Mouse (Mus musculus) CD4-positive naive resting alpha-beta T cell, adult 76 days (primary cell): Measurements from ENCODE around the gene Tinf2. TPM values are rescaled to one million over a fixed set of nuclear protein-coding genes. Genes with fewer than 3 reads are reported as not detected.

Experiments used
- total RNA-seq: library from RNA; stranded (reverse); gene quantifications from one replicate; pipeline ENCODE4 v1.2.4, GENCODE M21; 2023

The Tinf2 gene
- 117 TPM for total RNA-seq

GRCm38 (mm10) chr14:55681160-55682117 lies at the start of gene Tinf2:
Gene Tinf2, minus strand, starts transcription at chr14:55681820.

GRCm38 (mm10) chr14:55721700-55722437 lies 40.2 kb upstream of the Tinf2 start, which contains the start of gene Rabggta:
Gene Rabggta, minus strand, starts transcription at chr14:55722263.

GRCm38 (mm10) chr14:55713729-55714122 lies 32.1 kb upstream of the Tinf2 start, which contains the start of gene Tgm1:
Gene Tgm1, minus strand, starts transcription at chr14:55713926.

GRCm38 (mm10) chr14:55671833-55672740 lies 9.5 kb downstream of the Tinf2 start, which contains the start of the genes Gmpr2 and Nedd8:
Gene Gmpr2, plus strand, starts transcription at chr14:55671941.
Gene Nedd8, minus strand, starts transcription at chr14:55672124.

GRCm38 (mm10) chr14:55659960-55660573 lies 21.6 kb downstream of the Tinf2 start, which contains the start of gene Mdp1:
Gene Mdp1, minus strand, starts transcription at chr14:55660508.

GRCm38 (mm10) chr14:55649884-55650283 lies 31.7 kb downstream of the Tinf2 start, which contains the start of gene Tssk4:
Gene Tssk4, plus strand, starts transcription at chr14:55650184.

GRCm38 (mm10) chr14:55643060-55643907 lies 38.3 kb downstream of the Tinf2 start, which contains the start of gene Tm9sf1:
Gene Tm9sf1, minus strand, starts transcription at chr14:55643806.

GRCm38 (mm10) chr14:55637795-55638194 lies 43.8 kb downstream of the Tinf2 start, which contains the start of gene Gm49378:
Gene Gm49378, minus strand, starts transcription at chr14:55637895.

GRCm38 (mm10) chr14:55635523-55636007 lies 46.1 kb downstream of the Tinf2 start, which contains the start of gene Ipo4:
Gene Ipo4, minus strand, starts transcription at chr14:55635957.

Other genes starting within 250 kb of the Tinf2 start
- 19.3 TPM for gene Dhrs4, start 203.1 kb downstream of the Tinf2 start, total RNA-seq
- gene Carmil3, start 191.2 kb downstream of the Tinf2 start, total RNA-seq, result 1.2 TPM
- not detected for gene Cpne6, start 171.4 kb downstream of the Tinf2 start, total RNA-seq
- gene Nrl, start 156.8 kb downstream of the Tinf2 start, total RNA-seq, result not detected
- gene Pck2, start 141.6 kb downstream of the Tinf2 start, total RNA-seq, result 16.6 TPM
- 83.2 TPM for gene Dcaf11, start 121.8 kb downstream of the Tinf2 start, total RNA-seq
- 5.8 TPM for gene A730061H03Rik, start 121.4 kb downstream of the Tinf2 start, total RNA-seq
- not detected for gene Fitm1, start 106.2 kb downstream of the Tinf2 start, total RNA-seq
- gene Psme1, start 103.7 kb downstream of the Tinf2 start, total RNA-seq, result 254 TPM
- 10.6 TPM for gene Emc9, start 96.5 kb downstream of the Tinf2 start, total RNA-seq
- gene Psme2, start 90.7 kb downstream of the Tinf2 start, total RNA-seq, result 367 TPM
- 55.8 TPM for gene Rnf31, start 90.1 kb downstream of the Tinf2 start, total RNA-seq
- gene Irf9, start 78.2 kb downstream of the Tinf2 start, total RNA-seq, result 97.6 TPM
- gene Rec8, start 63.8 kb downstream of the Tinf2 start, total RNA-seq, result 1.8 TPM
- gene Ipo4, start 45.9 kb downstream of the Tinf2 start, total RNA-seq, result 63.6 TPM
- gene Gm49378, start 43.9 kb downstream of the Tinf2 start, total RNA-seq, result 2.5 TPM
- 41.9 TPM for gene Tm9sf1, start 38.0 kb downstream of the Tinf2 start, total RNA-seq
- 2.6 TPM for gene Tssk4, start 31.6 kb downstream of the Tinf2 start, total RNA-seq
- 34.6 TPM for gene Mdp1, start 21.3 kb downstream of the Tinf2 start, total RNA-seq
- 17.4 TPM for gene Gmpr2, start 9.9 kb downstream of the Tinf2 start, total RNA-seq
- gene Nedd8, start 9.7 kb downstream of the Tinf2 start, total RNA-seq, result 119 TPM
- gene Tgm1, start 32.1 kb upstream of the Tinf2 start, total RNA-seq, result 2.0 TPM
- gene Rabggta, start 40.4 kb upstream of the Tinf2 start, total RNA-seq, result 84.1 TPM
- 16.3 TPM for gene Dhrs1, start 63.9 kb upstream of the Tinf2 start, total RNA-seq
- gene Nop9, start 63.9 kb upstream of the Tinf2 start, total RNA-seq, result 28.8 TPM
- not detected for gene Cideb, start 76.6 kb upstream of the Tinf2 start, total RNA-seq
- gene Ltb4r2, start 79.6 kb upstream of the Tinf2 start, total RNA-seq, result not detected
- gene Ltb4r1, start 84.1 kb upstream of the Tinf2 start, total RNA-seq, result not detected
- gene Adcy4, start 102.3 kb upstream of the Tinf2 start, total RNA-seq, result not detected
- gene Ripk3, start 107.0 kb upstream of the Tinf2 start, total RNA-seq, result 56.5 TPM
- gene Nfatc4, start 141.3 kb upstream of the Tinf2 start, total RNA-seq, result not detected
- gene Nynrin, start 172.2 kb upstream of the Tinf2 start, total RNA-seq, result 0.50 TPM
- not detected for gene Cbln3, start 202.6 kb upstream of the Tinf2 start, total RNA-seq
- 65.3 TPM for gene Khnyn, start 203.1 kb upstream of the Tinf2 start, total RNA-seq
- 28.6 TPM for gene Sdr39u1, start 218.5 kb upstream of the Tinf2 start, total RNA-seq